Mouse (Mus musculus): ENCODE measurements around the gene Nlgn1. TPM values are rescaled to one million over a fixed set of nuclear protein-coding genes. Genes with fewer than 3 reads are reported as not detected.

The Nlgn1 gene
- polyA plus RNA-seq, 1 experiment = not detected

- WGBS = 92% methylated on average over 2 of the region's 2 CpGs
- Histone ChIP-seq H3K4me1 (ENCODE audit: control insufficient read depth, insufficient read depth, low read length) (no peaks in the 10 kb centered on the region), H3K27ac (ENCODE audit: insufficient read depth, low read depth, low read length) (no peak overlapping the region), H3K4me3 (ENCODE audit: insufficient read depth, low read depth, low read length) (no peak overlapping the region)
- no peak for TF ChIP-seq POLR2A (IDR thresholded peaks at IDR 0.05; ENCODE audit: insufficient read depth, low read depth, low read length)
- TF ChIP-seq CTCF (IDR thresholded peaks at IDR 0.05; ENCODE audit: insufficient read depth, low read depth, low read length) = no peak
Observed at GRCm38 (mm10) chr3:25757813-25758212, 574.4 kb downstream of the Nlgn1 start.

- Histone ChIP-seq H3K4me1 (ENCODE audit: control insufficient read depth, insufficient read depth, low read length) (no peaks in the 10 kb centered on the region), H3K4me3 (ENCODE audit: insufficient read depth, low read depth, low read length) (no peak overlapping the region), H3K27ac (ENCODE audit: insufficient read depth, low read depth, low read length) (no peak overlapping the region)
- no peak for TF ChIP-seq POLR2A (IDR thresholded peaks at IDR 0.05; ENCODE audit: insufficient read depth, low read depth, low read length)
- no peak for TF ChIP-seq CTCF (IDR thresholded peaks at IDR 0.05; ENCODE audit: insufficient read depth, low read depth, low read length)
- WGBS = 97% methylated on average over 1 of the region's 1 CpGs
Observed at GRCm38 (mm10) chr3:25724111-25724510, 608.1 kb downstream of the Nlgn1 start.

- no peak for TF ChIP-seq POLR2A (IDR thresholded peaks at IDR 0.05; ENCODE audit: insufficient read depth, low read depth, low read length)
- TF ChIP-seq CTCF (IDR thresholded peaks at IDR 0.05; ENCODE audit: insufficient read depth, low read depth, low read length) = no peak
- H3K4me3 ChIP-seq (ENCODE audit: insufficient read depth, low read depth, low read length) = no peak overlapping the region
- no peaks in the 10 kb centered on the region for H3K4me1 ChIP-seq (ENCODE audit: control insufficient read depth, insufficient read depth, low read length)
- 65% methylated on average over 5 of the region's 5 CpGs for WGBS
- no peak overlapping the region for H3K27ac ChIP-seq (ENCODE audit: insufficient read depth, low read depth, low read length)
Observed at GRCm38 (mm10) chr3:25721464-25721863, 610.8 kb downstream of the Nlgn1 start.

- no peak overlapping the region for H3K27ac ChIP-seq (ENCODE audit: insufficient read depth, low read depth, low read length)
- H3K4me1 ChIP-seq (ENCODE audit: control insufficient read depth, insufficient read depth, low read length) = no peaks in the 10 kb centered on the region
- H3K4me3 ChIP-seq (ENCODE audit: insufficient read depth, low read depth, low read length) = no peak overlapping the region
- no peak for TF ChIP-seq CTCF (IDR thresholded peaks at IDR 0.05; ENCODE audit: insufficient read depth, low read depth, low read length)
- TF ChIP-seq POLR2A (IDR thresholded peaks at IDR 0.05; ENCODE audit: insufficient read depth, low read depth, low read length) = no peak
- WGBS = 79% methylated on average over 2 of the region's 2 CpGs
Observed at GRCm38 (mm10) chr3:25707380-25707779, 624.9 kb downstream of the Nlgn1 start.

- H3K27ac ChIP-seq (ENCODE audit: insufficient read depth, low read depth, low read length) = no peak overlapping the region
- 77% methylated on average over 1 of the region's 1 CpGs for whole genome bisulfite sequencing
- H3K4me3 ChIP-seq (ENCODE audit: insufficient read depth, low read depth, low read length) = no peak overlapping the region
- TF ChIP-seq POLR2A (IDR thresholded peaks at IDR 0.05; ENCODE audit: insufficient read depth, low read depth, low read length) = no peak
- no peak for TF ChIP-seq CTCF (IDR thresholded peaks at IDR 0.05; ENCODE audit: insufficient read depth, low read depth, low read length)
- no peaks in the 10 kb centered on the region for H3K4me1 ChIP-seq (ENCODE audit: control insufficient read depth, insufficient read depth, low read length)
Observed at GRCm38 (mm10) chr3:25697231-25697630, 635.0 kb downstream of the Nlgn1 start.

GRCm38 (mm10) chr3:25688789-25689464 is 643.3 kb downstream of the Nlgn1 start:
- no peak overlapping the region for H3K4me3 ChIP-seq (ENCODE audit: insufficient read depth, low read depth, low read length)
- 63% methylated on average over 6 of the region's 6 CpGs for WGBS
- no peaks in the 10 kb centered on the region for H3K4me1 ChIP-seq (ENCODE audit: control insufficient read depth, insufficient read depth, low read length)
- no peak overlapping the region for H3K27ac ChIP-seq (ENCODE audit: insufficient read depth, low read depth, low read length)
- no peak for TF ChIP-seq CTCF (IDR thresholded peaks at IDR 0.05; ENCODE audit: insufficient read depth, low read depth, low read length)
- no peak for TF ChIP-seq POLR2A (IDR thresholded peaks at IDR 0.05; ENCODE audit: insufficient read depth, low read depth, low read length)

- no peak overlapping the region for H3K27ac ChIP-seq (ENCODE audit: insufficient read depth, low read depth, low read length)
- TF ChIP-seq CTCF (IDR thresholded peaks at IDR 0.05; ENCODE audit: insufficient read depth, low read depth, low read length) (no peak), POLR2A (IDR thresholded peaks at IDR 0.05; ENCODE audit: insufficient read depth, low read depth, low read length) (no peak)
- 63% methylated on average over 2 of the region's 2 CpGs for WGBS
- no peak overlapping the region for H3K4me3 ChIP-seq (ENCODE audit: insufficient read depth, low read depth, low read length)
- H3K4me1 ChIP-seq (ENCODE audit: control insufficient read depth, insufficient read depth, low read length) = no peaks in the 10 kb centered on the region
Observed at GRCm38 (mm10) chr3:25683696-25684095, 648.6 kb downstream of the Nlgn1 start.

GRCm38 (mm10) chr3:25679373-25679772 is 652.9 kb downstream of the Nlgn1 start:
- TF ChIP-seq POLR2A (IDR thresholded peaks at IDR 0.05; ENCODE audit: insufficient read depth, low read depth, low read length) (no peak), CTCF (IDR thresholded peaks at IDR 0.05; ENCODE audit: insufficient read depth, low read depth, low read length) (no peak)
- H3K4me1 ChIP-seq (ENCODE audit: control insufficient read depth, insufficient read depth, low read length) = no peaks in the 10 kb centered on the region
- no peak overlapping the region for H3K27ac ChIP-seq (ENCODE audit: insufficient read depth, low read depth, low read length)
- 71% methylated on average over 2 of the region's 2 CpGs for WGBS
- no peak overlapping the region for H3K4me3 ChIP-seq (ENCODE audit: insufficient read depth, low read depth, low read length)

GRCm38 (mm10) chr3:25675888-25676287 is 656.4 kb downstream of the Nlgn1 start:
- 94% methylated on average over 10 of the region's 10 CpGs for WGBS
- TF ChIP-seq CTCF (IDR thresholded peaks at IDR 0.05; ENCODE audit: insufficient read depth, low read depth, low read length) (no peak), POLR2A (IDR thresholded peaks at IDR 0.05; ENCODE audit: insufficient read depth, low read depth, low read length) (no peak)

More at GRCm38 (mm10) chr3:25675888-25676287, 656.4 kb downstream of the Nlgn1 start:
- Histone ChIP-seq H3K4me3 (ENCODE audit: insufficient read depth, low read depth, low read length) (no peak overlapping the region), H3K4me1 (ENCODE audit: control insufficient read depth, insufficient read depth, low read length) (no peaks in the 10 kb centered on the region), H3K27ac (ENCODE audit: insufficient read depth, low read depth, low read length) (no peak overlapping the region)
